Mouse (Mus musculus): ENCODE measurements at regions not wholly inside any gene's neighbourhood (a gene's known extent, or its start where the extent isn't known, plus 50 kb on each side); places are given as distances from the start of the nearest gene placed in this dataset.

DNA sequence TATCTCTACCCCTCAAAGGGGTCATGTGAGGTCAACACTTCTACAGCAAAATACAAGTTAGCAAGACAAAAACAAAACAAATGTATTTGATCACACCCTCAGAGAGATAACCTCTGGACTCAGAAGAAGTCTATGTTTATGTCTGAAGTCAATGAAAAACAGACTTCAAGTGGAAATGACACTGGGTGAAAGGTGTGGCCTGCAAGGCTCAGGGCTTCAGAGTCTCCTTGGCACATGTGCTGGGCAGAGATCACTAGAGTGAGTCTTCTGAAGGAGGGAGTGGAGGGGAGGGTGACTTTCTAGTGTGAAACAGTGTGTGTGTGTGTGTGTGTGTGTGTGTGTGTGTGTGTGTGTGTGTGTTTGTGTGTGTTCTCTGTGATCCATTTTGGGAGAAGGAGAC, 68.2 kb downstream of the Il12a start:
- no peak for DNase-seq (ENCODE audit: low spot score in 2 of 2)
- intact Hi-C loops (cut with DNase I) = no loop called here

DNA sequence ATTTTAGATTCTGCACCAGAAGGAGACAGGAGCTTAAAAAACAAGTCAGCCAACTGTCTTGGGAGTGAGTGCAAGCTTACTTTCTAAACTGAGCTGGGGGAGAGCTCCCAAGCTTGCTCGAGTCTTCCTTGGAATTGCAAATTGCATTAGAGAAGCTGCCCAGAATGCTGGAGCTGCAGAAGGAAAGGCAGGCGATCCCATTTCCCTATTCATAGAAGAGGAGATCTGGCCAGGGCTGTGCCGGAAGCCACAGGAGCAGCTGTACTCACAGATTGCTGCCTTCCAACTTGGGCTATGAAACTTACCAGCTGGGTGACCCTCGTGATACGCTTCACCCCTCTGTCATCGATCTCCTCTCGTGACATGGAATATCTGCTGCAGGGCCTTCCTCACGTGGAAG, 68.9 kb downstream of the Il12a start:
- DNase-seq (ENCODE audit: low spot score in 2 of 2) = peak; percentile 33 to 44
- intact Hi-C loops (cut with DNase I) = no loop called here

DNA sequence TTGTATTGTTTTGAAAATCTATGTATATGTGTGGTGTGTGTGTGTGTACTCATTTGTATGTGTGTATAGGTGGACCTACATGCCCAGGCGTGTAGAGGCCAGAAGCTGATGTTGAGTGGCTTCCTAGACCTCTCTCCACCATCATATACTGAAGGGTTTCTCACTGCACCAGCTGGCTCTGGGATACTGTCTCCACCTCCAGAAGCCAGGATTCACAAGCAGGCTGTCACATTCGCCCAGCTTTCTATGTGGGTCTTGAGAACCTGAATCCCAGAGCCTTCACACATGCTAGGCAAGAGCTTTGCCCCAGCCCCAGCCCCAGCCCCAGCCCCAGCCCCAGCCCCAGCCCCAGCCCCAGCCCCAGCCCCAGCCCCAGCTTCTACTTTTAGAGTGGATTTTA, 70.4 kb downstream of the Il12a start:
- intact Hi-C loops (cut with DNase I) = no loop called here
- DNase-seq (ENCODE audit: low spot score in 2 of 2) = peak in 1 of 2 experiments; percentile 20

DNA sequence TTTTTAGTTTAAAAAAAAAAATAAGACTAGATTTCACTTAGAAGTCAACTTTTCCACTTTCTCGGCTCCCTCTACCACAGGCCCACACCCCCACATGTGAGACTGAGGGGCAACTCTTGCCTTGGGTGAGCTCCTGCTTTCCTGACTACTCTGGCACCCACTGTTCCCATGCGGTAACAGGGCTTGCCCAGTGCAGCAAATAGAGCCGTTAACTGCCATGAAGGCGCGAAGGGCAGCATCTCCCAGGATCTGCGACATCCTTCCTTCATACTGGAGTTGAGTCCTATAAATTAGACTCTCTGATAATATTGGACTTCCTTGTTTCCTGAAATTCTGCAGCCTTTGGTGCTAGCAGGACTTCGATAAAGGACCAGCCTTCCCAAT, 70.8 kb downstream of the Il12a start:
- intact Hi-C loops (cut with DNase I) = no loop called here
- no peak for DNase-seq (ENCODE audit: low spot score in 2 of 2)

DNA sequence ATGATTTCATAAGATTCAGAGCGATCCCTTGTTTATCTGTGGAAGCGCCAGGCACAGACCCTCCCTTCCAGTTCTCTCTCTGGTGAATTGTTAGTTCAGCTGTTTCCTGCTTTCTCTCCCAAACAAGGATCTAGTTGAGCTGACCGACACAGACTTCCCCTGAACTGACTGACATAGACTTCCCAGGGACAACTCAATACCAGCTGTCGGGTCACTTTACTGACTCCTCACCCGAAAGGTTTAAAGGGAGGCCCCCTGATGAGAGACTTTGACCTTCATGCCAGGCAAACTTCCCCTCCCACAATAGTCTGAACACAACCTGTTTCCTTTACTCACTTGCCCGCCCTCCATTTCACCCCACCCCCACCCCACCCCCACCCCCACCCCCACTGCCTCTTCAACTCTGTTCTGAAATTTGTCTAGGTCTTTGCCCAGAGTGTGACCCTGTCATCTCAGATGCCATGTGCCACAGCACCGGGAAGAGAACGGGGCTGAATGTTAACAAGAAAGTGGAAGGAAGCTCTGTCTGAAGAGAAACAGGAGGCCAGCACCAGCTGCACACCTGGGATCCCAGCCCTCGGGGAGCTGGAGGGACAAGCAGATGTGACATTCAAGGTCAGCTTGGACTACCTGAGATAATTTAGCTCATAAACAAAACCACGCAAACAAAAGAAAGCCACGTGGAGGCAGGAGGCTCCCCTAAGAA, 71.3 kb downstream of the Il12a start:
- no peak for DNase-seq (ENCODE audit: low spot score in 2 of 2)
- intact Hi-C loops (cut with DNase I) = no loop called here

DNA sequence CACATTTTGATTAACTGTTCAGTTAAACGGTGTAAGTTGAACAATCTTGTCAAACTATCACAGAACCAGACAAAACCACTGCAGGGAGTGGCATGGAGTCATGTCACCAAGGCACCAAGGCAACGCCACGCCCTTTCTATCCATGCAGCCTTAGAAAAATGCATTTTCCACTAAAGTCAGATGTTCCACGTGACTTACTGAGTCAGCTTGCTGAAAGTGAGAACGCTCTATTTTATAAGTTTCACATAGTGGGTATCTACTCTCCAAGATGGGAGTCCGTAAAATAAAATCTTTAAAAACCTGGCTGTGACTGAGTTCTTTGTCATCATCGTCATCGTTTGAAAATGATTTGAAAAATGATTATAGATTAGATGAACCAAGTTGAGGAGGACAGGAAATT, 72.5 kb downstream of the Il12a start:
- intact Hi-C loops (cut with DNase I) = no loop called here
- no peak for DNase-seq (ENCODE audit: low spot score in 2 of 2)

DNA sequence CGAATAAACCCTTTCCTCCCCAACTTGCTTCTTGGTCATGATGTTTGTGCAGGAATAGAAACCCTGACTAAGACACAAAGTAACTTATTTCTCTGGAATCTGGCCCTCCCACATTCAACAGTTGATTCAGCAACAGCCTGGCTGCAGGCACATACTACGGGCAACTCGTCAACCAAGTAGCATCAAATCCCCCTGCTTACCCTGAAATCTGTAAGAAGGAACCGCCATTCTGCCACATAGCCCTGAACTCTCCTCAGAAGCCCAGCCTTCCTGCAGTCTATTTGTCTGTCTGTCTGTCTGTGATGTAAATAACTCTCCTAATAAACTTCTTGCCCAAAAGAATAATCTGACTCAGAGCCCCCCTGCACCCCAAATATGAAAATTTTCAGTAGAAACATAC, 73.9 kb downstream of the Il12a start:
- intact Hi-C loops (cut with DNase I) = no loop called here
- DNase-seq (ENCODE audit: low spot score in 2 of 2) = no peak

DNA sequence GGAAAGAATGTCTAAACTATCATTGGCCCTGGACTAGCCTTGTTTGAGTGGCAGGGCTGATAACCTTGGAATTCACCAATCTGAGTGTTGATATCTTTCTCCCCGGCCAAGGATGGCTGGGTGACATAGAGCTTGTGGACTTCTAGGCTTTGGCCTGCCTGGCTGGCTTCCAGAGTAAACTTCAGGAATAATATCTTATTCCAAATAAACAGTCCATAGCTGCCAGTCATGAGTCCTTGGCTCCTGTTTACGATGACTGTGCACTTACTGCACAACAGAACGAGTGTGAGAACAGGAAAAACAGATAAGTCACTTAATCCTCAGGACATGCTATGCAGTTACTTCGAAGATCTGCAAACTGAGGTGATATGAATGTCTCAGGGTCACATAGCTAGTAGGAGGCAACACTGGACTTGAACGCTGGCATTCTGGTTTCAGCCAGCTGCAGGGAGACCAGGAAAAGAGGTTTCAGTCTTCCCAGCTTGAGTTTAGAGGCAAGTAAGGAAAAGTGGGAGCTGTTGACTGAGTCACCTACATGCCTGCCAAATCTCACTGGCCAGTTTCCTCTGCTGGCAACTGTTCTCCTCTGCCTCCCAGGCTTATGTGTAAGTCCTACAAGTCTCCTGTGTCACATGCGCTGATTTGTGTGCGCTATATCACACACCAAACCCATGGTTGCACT, 74.6 kb downstream of the Il12a start:
- DNase-seq (ENCODE audit: low spot score in 2 of 2) = peak; percentile 26 to 58
- intact Hi-C loops (cut with DNase I) = no loop called here

DNA sequence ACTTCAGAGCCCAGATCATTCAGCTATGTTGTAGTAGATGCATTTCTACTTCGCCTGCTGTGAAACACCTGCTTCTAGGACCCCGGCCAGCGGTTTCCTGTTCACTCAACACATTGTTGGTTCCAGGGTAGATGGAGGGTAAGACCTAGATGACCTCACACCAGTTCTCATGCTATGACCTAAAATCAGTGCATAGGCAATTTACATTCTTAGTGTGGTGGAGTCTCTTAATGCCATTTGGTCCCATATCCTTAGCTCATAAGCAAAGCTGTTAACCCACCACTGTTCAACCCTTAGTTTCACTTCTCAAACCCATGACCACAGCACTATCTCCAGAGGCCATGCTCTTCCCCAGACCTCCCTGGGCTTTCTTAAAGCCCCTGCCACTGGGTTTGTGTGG, 81.1 kb downstream of the Il12a start:
- no peak for DNase-seq (ENCODE audit: low spot score in 2 of 2)
- intact Hi-C loops (cut with DNase I) = no loop called here

DNA sequence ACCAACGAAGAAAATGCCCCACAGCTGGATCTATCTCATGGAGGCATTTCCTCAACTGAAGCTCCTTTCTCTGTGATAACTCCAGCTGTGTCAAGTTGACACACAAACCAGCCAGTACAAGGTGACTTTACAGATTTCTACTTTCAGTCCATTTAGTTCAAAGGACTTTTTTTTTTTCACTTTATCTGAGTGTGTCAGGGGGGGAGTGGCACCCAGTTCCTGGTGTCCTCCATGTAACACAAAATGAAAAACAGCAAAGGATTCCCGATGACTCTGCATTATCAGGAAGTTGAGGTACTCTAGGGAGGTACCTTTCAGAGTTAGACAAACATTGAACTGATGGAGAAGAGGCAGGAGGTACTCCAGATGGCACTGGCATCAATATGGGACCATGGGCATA, 87.4 kb downstream of the Il12a start:
- intact Hi-C loops (cut with DNase I) = no loop called here
- no peak for DNase-seq (ENCODE audit: low spot score in 2 of 2)

DNA sequence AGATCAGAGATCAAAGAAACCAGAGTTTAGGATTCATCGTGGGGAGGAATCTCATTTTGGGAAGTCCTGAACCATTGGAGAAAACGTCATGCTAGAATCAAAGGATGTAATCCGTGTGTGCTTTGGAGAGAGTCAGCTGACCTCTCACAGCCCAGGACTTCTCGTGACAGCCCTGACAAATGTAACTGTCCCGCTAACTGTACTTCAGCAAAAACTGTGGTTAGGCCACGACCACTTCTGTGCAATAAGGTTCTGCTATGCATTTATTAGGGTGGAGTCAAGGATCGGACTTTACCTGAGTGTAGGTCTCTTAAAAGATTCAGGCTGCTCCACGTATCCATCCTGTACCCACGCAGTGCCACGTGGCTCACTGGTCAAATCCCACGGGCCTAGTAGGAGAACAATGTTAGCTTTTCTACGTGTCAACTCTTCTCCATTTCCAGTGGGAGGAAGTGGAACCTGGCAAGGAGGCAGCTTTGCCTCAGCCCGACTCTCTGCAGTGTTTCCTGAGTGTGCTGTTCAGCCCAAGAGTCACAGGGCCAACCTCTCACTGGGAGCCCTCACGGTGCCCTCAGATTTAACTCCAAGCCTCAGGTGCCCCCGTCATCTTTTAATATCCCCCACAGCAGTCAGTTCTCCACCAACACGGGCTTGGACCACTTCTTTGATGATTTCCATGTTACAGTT, 88.1 kb downstream of the Il12a start:
- no peak for DNase-seq (ENCODE audit: low spot score in 2 of 2)
- intact Hi-C loops (cut with DNase I) = no loop called here

DNA sequence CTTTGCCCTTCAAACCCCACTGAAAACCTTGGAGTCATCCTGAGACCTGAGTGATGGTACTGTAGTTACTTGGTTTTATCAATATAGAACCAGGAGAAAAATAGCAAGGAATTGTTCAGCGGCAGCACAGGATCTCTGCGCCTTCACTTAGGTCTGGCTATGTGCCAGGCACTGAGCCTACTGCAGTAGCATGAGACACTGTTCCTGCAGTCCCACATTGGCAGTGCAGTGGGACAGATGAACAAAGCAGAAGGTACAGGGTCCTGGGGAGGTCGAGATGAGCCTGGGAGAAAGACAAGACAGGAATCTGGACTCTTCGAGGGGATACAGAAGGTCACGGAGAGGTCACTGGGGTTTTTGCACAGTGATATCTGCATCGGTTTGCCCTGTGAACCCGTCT, 88.5 kb upstream of the 1110032F04Rik start:
- DNase-seq (ENCODE audit: low spot score in 2 of 2) = peak; percentile 38 to 56
- intact Hi-C loops (cut with DNase I) = no loop called here

DNA sequence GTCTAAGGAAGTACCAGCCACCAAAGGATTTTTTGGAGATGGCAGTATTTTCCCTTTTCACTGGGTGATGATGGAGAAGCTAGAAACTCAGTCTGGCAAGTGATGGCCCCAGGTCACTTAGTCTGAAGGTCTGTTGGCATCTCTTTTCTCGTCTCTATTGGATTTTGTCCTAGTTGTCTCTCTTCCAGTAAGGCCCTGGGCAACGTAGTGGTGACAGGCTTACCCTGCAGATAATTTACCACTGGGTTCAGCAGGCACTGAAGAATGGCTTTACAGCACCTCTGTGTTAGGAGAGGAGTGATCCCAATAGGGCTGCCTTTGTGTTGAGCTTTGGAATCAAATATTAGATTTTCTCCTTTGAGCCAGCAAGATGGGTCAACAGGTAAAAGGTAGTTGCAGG, 87.9 kb upstream of the 1110032F04Rik start:
- intact Hi-C loops (cut with DNase I) = no loop called here
- no peak for DNase-seq (ENCODE audit: low spot score in 2 of 2)

DNA sequence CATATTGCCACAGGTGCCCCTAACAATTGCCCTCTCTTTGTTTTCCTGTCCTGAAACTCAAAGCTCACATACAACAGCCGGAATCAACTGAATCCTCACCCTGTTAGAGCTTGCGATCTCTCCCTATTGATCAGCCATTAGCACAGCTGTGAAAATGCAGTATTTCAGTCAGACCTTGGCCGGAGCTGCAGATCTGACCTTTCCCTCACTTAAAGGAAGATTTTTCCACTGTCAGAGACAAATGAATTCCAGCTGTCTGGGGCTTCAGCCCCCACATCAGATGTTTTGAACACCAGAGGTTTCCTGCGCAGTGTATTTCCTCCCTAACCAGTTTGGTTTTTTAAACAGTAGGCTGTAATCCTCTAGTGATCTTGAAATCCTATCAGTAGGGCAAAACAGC, 87.0 kb upstream of the 1110032F04Rik start:
- intact Hi-C loops (cut with DNase I) = no loop called here
- DNase-seq (ENCODE audit: low spot score in 2 of 2) = no peak

DNA sequence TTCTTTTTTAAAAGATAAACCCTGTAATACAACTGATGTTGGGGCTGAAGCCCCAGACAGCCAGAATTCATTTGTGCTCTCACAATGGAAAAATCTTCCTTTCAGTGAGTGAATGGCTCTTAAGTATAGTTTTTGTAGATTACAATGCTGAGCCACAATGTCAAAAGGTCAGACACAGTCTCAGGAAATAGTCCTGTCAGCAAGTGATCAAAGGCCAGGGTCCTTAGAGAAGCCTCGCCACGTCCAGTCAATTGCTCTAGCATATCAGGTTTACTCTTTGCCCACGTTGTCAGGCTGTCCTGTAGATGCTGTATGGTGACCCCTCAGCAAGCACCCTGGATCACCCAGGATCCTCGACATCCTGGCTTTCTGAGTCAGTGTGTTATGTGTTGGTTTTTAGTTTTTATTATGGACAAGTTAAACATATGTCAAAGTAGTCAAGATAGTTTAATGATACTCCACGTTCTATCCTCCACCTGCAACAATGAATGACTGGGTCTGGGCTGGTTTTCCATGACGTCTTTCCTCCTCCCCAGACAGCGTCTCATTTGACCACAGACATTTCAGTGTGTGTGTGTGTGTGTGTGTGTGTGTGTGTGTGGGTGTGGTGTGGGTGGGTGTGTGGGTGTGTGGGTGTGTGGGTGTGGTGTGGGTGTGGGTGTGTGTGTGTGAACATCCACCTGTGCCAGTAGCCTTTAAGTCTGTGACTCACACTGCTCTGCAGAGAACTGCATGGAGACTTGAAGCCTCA, 85.5 kb upstream of the 1110032F04Rik start:
- intact Hi-C loops (cut with DNase I) = no loop called here
- DNase-seq (ENCODE audit: low spot score in 2 of 2) = no peak

DNA sequence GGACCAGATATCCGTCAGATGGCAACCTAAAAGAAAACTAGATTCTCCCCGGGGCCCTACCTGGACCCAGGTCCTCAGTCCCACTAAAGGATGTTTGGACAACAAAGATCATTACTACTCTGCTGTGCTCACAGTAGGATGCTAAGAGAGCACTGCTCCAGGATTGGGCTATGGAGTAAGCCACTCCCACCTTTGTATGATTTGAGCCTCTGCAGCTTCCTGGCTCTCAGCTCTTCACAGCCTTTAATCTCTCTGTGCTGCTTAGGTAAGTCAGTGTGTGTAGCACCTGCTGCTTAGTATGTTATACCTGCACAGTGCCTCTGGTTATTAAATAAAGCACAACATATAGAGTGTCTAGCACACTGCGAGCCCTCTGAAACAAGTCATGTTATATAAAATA, 82.6 kb upstream of the 1110032F04Rik start:
- intact Hi-C loops (cut with DNase I) = no loop called here
- DNase-seq (ENCODE audit: low spot score in 2 of 2) = no peak

DNA sequence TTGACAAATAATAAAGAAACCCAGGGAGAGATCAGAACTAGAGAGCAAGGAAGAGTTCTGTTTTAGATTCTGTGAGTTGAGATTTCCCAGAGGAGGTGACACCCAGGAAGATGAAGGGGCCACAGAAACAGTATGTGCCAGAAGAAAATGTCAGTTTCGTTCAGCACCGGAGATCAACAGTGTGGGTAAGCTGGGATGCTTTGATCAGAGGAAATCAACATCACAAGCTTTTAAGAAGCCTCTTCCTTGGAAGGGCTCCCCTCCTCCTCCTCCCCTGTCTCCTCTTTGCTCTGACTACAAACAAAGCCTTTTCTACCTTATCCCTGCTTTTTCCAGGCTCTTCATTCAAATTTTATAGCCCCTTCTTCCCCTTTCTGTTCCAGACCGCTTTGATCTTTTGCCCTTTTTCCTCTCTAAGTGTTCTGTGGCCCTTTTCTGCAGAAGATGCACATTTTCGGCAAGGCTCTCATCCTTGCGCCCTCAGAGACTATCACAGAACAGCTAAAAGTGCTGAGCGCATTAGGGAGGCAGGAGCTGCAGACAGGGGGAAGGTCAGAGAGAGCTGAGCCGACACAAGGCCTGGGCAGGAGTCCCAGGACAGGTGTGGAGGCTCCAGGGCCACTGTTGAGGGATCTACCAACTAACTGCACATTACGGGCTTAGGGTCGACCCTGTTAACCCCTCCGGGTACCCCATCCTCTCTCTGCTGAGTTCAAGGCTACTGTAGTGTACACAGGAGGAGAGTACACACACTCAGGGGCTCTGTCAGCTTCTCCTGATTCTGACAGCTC, 81.8 kb upstream of the 1110032F04Rik start:
- DNase-seq (ENCODE audit: low spot score in 2 of 2) = no peak
- intact Hi-C loops (cut with DNase I) = no loop called here

DNA sequence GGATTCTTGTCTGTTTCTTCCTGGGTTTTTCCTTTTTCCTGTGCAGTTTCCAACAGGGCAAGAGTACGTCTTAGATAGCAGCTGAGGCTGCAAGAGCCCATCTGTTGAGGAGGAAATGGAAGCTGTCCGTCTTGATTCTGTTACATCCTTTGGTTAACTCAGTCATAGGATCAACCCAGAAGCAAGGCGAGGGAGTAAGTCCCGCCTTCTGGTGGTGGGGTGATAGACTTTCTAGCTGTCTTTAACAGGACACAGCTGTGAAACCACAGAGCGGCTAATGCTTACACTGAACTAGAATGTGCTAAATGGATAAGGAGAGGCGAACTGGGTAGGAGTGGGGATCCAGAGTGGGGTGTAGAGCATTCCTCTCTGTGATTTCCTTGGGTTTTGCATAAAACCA, 79.9 kb upstream of the 1110032F04Rik start:
- intact Hi-C loops (cut with DNase I) = no loop called here
- no peak for DNase-seq (ENCODE audit: low spot score in 2 of 2)

DNA sequence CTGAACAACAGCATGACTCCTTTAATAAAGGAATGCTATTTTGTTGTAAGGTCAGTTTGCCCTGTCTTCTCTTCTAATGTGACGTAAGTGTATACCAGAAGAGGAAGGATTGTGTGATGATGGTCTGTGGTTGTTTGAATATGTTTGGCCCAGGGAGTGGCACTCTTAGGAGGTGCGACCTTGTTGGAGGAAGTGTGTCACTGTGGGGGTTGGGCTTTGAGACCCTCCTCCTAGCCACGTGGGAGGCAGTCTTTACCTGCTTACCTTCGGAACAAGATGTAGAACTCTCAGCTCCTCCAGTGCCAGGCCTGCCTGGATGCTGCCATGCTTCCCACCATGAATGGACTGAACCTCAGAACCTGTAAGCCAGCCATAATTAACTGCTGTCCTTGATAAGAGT, 78.9 kb upstream of the 1110032F04Rik start:
- intact Hi-C loops (cut with DNase I) = no loop called here
- DNase-seq (ENCODE audit: low spot score in 2 of 2) = no peak

DNA sequence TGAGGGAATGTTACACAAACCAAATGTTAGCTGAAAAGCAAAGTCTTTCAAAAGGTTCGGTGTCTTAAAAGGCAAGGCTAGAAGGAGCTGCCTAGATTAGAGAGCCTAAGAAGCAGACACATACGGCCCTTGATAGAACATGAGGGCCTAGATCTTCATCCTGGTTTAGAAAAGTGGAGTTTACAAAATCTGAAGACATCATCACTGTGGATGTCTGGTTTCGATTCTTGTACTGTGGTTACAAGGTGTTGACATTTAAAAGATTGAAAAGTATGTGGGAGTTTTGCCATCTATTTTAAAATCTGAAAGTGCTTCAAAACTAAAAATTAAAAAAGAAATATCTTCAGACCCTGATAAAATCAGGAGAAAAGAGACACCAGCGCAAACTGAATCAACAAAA, 76.5 kb upstream of the 1110032F04Rik start:
- intact Hi-C loops (cut with DNase I) = no loop called here
- no peak for DNase-seq (ENCODE audit: low spot score in 2 of 2)
